Mouse (Mus musculus): ENCODE measurements around the gene Dcaf12. TPM values are rescaled to one million over a fixed set of nuclear protein-coding genes. Genes with fewer than 3 reads are reported as not detected.

Dcaf12 gene
- 53.7 and 57.3 TPM in 2 replicates for total RNA-seq (2021)
- long read RNA-seq, experiment 1, transcript Dcaf12-201 (9 exons, 3,442 nt) = major isoform, 81 of 102 reads
- long read RNA-seq, experiment 1, partial matches to known transcripts = 12 of 102 reads
- long read RNA-seq, experiment 1, other reads (novel, unspliced or antisense) = 9 of 102 reads
- long read RNA-seq, experiment 2, transcript Dcaf12-201 (9 exons, 3,442 nt) = major isoform, 70 of 87 reads
- long read RNA-seq, experiment 2, partial matches to known transcripts = 16 of 87 reads
- long read RNA-seq, experiment 2, other reads (novel, unspliced or antisense) = 1 of 87 reads

DNA sequence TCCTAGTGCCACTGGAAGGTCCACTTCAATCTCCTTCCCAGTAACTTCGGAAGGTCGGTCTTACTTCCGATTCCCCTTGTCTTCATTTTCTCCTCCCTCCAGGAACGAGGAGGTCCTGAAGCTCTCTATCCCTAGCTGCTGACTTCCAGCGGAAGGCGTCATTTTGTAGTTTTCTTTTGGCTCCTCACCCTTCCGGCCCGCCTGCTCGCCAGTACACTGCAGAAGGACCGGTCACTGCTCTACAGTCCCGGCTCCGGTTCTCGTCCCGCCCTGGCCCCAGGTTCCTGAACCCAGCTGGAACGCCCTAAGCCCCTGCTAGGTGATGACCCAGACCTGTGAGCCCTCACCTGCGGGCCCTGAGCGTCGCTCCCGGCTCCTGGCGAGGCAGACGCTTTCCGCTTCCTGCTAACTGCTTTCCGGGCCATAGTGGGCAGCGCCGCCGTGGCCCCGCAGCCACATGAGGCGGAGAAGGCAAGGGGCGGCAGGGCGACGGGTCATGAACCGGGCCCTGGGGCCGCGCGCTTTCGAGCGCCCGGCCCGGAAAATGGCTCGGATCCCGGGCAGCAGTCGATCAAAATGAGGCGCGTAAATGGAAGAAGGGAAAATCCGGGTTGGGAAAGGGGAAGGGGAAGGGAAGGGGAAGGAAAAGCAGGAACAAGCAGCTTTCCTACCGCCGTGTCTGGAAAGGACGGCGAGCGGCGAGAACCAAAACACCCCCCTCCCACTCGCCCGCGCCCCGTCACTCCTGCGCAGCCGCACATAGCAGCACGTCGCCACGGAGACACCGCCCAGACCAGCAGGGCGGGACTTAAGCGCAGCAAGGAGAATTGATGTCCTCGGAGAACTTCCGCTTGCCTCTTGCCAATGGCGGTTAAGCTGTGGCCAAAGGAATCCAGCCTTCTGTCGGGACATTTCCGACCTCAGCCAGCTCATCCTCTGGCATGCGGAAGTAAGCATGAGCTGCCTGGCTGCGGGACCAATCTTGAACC, at the start of gene Dcaf12:
TSS of gene Dcaf12 (minus strand) at position 749 of the 989 bp plus-strand sequence.
- peak; percentile 98 for DNase-seq

DNA sequence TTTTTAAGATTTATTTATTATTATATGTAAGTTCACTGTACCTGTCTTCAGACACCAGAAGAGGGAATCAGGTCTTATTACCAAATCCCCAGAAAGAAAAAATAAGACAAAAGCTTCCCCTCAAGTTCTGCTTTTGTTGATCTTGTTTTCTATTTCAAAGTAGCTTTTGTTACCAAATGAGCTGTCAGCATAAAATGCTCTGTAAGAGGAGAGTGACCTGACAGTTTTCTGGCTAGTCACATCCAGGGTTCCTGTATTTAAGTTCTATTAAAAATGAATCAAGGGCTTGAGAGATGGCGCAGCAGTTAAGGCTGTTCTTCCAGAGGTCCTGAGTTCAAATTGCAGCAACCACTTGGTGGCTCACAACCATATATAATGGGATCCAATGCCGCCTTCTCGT, 46.4 kb upstream of the Dcaf12 start:
- DNase-seq = no peak

DNA sequence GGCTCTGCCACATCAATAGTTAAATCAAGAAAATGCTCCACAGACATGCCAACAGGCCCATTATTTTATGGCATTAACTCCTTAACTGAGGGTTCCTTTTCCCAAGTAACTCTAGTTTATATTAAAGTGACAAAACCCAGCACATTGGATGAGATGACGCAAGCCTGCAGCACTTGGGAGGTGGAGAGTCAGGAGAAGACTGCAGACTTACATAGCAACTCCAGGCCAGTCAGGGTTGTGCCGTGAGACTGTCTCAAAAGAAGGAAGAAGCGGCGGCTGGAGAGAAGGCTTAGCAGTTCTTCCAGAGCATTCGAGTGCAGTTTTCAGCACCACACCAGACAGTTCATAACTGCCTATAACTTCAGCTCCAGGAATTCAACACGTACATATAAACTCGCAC, 44.7 kb upstream of the Dcaf12 start:
- DNase-seq = no peak

DNA sequence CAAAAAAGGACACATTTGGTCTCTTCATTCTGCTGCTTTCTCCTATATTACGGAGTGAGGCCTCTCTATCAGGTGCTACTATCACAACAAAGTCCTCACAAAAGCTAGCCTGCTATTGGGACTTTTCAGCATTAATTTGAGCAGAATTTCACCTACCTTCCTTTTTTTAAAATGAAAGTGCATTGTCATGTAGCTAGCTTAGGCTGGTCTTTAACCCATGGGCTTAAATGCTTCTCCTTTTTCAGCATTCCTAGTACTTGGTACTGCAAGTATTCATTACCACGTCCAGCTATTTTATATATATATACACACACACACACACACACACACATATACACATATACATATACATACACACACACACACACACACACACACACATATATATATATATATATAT, 44.0 kb upstream of the Dcaf12 start:
- DNase-seq = no peak

DNA sequence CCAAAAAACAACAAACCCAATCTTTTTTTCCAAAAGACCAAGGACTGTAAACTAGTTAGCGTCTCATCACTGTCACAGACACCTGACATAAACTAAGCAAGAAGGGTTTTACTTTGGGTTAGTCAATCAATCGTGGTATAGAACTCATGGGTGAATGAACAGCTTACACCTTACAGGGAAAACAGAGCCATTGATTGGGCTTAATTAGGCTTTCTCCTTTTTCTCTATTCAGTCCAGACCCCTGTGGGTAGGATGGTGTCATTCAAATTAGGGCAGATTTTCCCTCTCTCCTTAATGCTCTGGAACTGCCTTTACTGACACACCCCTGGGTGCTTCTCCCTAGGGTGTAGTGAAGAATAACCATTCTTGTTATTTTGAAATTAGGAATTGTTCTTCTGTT, 42.5 kb upstream of the Dcaf12 start:
- DNase-seq = no peak

GRCm38 (mm10) chr4:41353265-41353664, 38.6 kb upstream of the Dcaf12 start:
- DNase-seq = peak; percentile 14

DNA sequence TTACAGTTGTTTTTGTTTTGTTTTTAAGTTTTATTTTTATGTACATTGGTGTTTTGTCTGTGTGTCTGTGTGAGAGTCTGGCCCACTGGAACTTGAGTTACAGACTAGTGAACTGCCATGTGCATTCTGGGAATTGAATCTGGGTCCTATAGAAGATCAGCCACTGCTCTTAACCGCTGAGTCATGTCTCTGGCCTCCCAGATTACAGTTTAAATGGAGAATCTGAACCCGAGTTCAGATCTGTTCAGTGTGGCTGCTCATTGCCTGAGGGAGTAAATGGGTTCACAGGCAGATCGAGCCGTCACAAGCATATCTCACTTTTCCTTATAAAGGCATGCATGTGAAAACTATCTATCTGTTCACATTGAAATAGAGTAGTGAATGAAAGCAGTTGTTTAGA, 38.1 kb upstream of the Dcaf12 start:
- no peak for DNase-seq

DNA sequence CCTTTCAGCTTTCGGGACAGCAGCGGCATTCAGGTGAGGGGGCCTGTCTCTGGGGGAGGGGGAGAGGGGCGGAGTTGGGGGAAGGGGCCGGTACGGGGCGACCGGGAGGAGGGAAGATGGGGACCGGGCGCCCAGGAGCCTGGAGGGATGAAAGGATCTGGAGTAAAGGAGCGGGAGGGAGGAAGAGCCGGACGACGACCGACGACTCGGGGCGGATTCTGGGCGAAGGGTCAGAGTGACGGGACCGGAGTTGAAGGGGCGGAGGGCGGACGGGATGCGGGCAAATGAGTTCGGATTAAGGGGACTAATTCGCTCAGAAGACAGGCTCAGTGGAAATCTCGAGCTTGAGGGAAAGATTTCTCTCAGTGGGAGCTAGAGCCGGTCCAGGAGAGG, 34.5 kb upstream of the Dcaf12 start:
- DNase-seq = peak; percentile 70

DNA sequence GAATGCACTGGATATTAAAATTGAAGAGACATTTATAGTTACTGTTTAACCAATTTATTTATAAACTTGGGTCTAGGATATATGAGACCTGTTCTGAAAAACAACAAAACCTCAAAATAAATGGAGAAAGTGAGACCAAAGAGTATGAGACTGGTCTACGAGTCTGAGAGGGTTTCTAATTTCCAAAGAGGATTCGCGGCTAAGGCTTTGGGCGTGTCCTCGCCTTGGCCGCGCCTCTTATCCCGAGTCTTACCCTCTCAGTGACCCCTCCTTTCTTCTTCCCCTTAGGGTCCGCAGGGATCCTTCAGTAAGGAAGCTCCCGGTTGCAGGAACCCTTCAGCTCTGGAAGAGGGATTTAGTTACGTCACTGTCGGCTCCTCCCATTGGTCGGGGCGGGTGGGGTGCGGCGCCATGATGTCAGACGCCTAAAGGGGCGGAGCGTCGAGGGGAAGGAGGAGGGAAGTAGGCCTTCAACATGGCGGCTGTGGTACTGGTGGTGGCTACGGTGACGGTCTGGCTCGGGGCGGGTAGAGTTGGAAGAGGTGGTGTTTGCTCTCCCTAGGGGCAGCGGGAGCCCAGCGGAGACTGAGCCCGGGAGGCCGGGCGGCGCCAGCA, 34.0 kb upstream of the Dcaf12 start, which contains the start of gene Ubap1:
TSS of gene Ubap1 (plus strand) at position 413 of the 615 bp plus-strand sequence.
- DNase-seq = peak; percentile 97

- no peak for DNase-seq
These were observed 33.1 kb upstream of the Dcaf12 start for GRCm38 (mm10) chr4:41347839-41348238.

DNA sequence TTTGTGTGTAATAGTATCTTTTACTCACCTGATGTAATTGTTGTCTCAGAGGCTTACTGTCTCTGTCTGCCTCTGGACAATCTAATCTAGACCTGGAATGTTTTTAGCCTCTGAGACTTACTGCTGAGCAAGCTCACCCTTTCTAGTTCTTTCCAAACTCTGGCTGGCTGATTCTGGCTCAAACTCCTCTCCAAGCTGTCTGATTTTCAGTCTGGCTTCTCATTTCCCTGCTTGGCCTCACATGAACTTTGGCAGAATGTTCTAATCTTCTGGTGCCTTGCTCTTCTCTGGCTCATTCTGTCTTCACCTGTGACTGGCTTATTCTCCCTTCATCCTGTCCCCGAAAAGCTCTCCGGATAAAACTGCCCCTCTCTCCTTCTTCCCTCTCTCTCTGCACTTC, 31.3 kb upstream of the Dcaf12 start:
- no peak for DNase-seq

GRCm38 (mm10) chr4:41340912-41341550, 26.3 kb upstream of the Dcaf12 start:
- no peak for DNase-seq

DNA sequence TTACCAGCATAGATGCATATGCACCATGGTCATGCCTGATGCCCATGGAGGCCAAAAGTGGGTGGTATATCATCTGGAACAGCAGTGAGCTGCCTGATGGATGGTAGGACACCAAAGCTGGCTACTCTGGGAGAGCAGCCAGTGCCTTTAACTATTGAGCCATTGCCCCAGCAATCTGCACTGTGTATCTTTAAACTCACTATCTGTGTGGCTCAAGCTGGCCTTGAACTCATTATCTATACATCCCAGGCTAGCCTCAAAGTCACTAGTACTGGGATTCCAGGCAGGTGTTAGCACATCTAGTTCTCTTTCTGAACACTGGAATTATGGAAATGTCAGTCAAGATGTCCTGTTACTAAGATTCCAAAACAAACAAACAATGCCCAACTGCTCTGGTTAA, 21.9 kb upstream of the Dcaf12 start:
- DNase-seq = no peak

GRCm38 (mm10) chr4:41331698-41332421, 17.2 kb upstream of the Dcaf12 start:
- no peak for DNase-seq

DNA sequence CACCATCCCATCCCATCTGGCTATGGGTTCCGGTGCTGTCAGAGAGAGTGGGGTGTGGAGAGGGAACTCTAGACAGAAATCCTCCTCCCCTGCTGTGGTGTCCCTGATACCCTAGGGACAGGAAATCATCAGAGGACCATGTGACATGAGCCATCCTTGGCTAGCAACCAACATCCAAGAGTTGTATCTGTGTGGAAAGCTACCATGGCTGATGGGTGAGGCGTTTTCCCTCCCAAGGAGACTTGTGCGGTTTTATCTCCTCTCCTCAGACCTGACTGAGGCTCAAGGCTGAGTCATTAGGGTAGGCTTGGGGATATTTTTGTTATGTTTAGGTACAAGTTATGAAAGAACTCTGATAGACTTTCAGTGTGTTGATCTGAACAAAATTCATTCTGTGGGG, 16.4 kb upstream of the Dcaf12 start:
- DNase-seq = peak; percentile 27

- no peak for DNase-seq
These were observed 14.8 kb upstream of the Dcaf12 start for GRCm38 (mm10) chr4:41329481-41329880.

GRCm38 (mm10) chr4:41326876-41327275, 12.2 kb upstream of the Dcaf12 start:
- DNase-seq = no peak

- no peak for DNase-seq
These were observed 6.3 kb upstream of the Dcaf12 start for GRCm38 (mm10) chr4:41320971-41321370.

DNA sequence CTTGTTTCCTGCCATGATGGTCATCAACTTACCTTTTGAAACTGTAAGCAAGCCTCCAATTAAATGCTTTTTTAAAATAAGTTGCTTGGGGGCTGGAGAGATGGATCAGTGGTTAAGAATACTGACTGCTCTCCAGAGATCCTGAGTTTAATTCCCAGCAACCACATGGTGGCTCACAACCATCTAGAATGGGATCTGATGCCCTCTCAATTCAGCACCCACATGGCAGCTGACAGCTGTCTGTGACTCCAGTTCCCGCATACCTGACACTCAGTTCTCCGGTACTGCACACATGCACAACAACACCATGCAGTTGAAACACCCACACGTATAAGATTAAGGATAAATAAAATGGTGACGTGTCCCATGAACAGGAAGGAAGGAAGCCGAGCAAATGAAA, 3.6 kb upstream of the Dcaf12 start:
- no peak for DNase-seq

GRCm38 (mm10) chr4:41315173-41315572, 484 bp upstream of the Dcaf12 start:
- no peak for DNase-seq

DNA sequence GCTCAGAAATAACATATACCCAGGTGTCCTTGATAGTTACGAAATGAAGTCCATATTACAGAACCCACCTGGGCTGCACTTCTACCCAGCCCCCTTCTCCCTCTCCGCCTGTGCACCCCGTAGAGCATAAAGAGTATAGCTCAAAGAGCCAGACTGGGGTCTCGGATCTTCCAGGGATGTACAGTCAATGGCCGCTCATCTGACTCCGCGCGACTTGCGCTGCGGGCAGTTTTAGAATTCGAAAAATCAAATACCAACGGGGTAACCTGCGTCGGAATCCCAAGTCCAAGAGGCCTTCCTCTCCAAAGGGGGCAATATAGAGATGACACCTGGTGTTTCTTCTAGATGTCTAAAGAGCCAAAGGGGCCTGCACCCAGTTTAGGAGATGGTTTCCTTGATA, 967 bp downstream of the Dcaf12 start:
- DNase-seq = no peak
